Mouse (Mus musculus) layer of hippocampus, adult 11-12 months (tissue): Measurements from ENCODE around the gene Samd4.

Experiments used
- DNase-seq: peaks from one replicate; pipeline ENCODE4 v3.0.0; 2022; ENCODE audit warnings: low spot score

Gene Samd4

GRCm38 (mm10) chr14:46955574-46956043, 73.0 kb downstream of the Samd4 start:
- no peak for DNase-seq

- no peak for DNase-seq
These were observed 73.5 kb downstream of the Samd4 start for GRCm38 (mm10) chr14:46956121-46956520.

- no peak for DNase-seq
These were observed 76.6 kb downstream of the Samd4 start for GRCm38 (mm10) chr14:46959166-46959721.

- no peak for DNase-seq
These were observed 77.2 kb downstream of the Samd4 start for GRCm38 (mm10) chr14:46959831-46960230.

GRCm38 (mm10) chr14:46962832-46963231, 80.2 kb downstream of the Samd4 start:
- DNase-seq = no peak

DNA sequence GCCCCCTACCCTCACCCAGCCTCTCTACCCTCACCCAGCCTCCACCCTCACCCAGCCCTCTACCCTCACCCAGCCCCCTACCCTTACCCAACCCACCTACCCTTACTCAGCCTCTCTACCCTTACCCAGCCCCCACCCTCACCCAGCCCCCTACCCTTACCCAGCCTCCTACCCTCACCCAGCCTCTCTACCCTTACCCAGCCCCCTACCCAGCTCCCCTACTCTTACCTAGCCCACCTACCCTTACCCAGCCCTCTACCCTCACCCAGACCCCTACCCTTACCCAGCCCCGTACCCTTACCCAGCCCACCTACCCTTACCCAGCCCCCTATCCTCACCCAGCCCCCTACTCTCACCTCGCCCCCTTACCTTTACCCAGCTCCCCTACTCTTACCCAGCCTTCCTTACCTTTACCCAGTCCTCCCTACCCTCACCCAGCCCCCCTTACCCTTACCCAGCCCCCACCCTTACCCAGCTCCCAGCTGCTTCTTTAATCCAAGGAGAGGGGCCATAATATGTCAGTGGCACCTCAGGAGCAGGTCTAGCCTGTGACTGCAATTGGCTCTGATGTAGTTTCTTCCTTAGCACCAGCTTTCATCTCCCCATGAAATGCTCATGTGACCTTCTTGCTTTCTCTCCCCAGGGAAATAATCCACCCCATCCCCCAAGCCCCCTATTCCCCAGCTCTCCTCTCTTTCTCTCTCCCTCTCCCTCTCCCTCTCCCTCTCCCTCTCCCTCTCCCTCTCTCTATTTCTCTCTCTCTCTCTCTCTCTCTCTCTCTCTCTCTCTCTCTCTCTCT, 81.6 kb downstream of the Samd4 start:
- no peak for DNase-seq

- DNase-seq = no peak
These were observed 83.6 kb downstream of the Samd4 start for GRCm38 (mm10) chr14:46966206-46966605.

DNA sequence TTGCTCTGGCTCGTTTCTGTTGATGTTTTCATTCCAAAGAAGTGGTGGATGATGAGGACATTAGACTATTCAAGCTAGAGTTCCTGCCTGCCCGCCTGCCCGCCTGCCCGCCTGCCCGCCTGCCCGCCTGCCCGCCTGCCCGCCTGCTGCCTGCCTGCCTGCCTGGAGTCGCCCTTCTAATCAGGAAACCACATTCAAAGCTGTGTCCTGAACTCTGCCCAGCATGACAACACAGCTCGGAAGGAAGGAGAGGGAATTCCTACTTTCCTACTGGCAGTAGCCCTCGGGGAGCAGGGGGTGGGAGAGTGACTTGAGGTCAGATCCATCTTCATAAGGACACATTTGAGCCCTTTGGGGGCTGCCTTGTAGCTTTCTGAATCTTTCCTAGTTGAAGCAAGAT, 85.4 kb downstream of the Samd4 start:
- DNase-seq = no peak

- peak; percentile 35 for DNase-seq
These were observed 88.0 kb downstream of the Samd4 start for GRCm38 (mm10) chr14:46970673-46971072.

- no peak for DNase-seq
These were observed 89.1 kb downstream of the Samd4 start for GRCm38 (mm10) chr14:46971802-46972201.

- no peak for DNase-seq
These were observed 92.2 kb downstream of the Samd4 start for GRCm38 (mm10) chr14:46974874-46975273.

DNA sequence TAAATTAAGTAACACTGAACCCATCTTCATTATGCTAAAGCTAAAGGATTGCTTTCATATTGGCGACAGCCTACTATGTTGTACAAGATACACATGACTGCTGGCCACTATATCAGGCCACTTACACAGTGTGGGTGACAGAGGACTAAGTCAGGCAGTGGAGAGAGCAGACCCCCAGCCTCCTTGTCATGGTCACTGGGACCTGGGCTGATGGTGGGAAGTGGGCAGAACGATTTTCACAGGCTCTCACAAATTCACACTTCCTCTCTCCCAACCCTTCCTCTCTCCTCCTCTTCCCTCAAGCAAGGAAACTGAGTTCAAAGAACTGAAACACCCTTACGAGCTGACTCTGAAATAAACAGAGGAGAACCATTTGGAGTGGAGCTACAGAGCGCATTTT, 93.3 kb downstream of the Samd4 start:
- DNase-seq = no peak

- no peak for DNase-seq
These were observed 94.1 kb downstream of the Samd4 start for GRCm38 (mm10) chr14:46976712-46977111.

GRCm38 (mm10) chr14:46977660-46978059, 95.0 kb downstream of the Samd4 start:
- DNase-seq = peak; percentile 21

- DNase-seq = no peak
These were observed 96.5 kb downstream of the Samd4 start for GRCm38 (mm10) chr14:46979172-46979571.

DNA sequence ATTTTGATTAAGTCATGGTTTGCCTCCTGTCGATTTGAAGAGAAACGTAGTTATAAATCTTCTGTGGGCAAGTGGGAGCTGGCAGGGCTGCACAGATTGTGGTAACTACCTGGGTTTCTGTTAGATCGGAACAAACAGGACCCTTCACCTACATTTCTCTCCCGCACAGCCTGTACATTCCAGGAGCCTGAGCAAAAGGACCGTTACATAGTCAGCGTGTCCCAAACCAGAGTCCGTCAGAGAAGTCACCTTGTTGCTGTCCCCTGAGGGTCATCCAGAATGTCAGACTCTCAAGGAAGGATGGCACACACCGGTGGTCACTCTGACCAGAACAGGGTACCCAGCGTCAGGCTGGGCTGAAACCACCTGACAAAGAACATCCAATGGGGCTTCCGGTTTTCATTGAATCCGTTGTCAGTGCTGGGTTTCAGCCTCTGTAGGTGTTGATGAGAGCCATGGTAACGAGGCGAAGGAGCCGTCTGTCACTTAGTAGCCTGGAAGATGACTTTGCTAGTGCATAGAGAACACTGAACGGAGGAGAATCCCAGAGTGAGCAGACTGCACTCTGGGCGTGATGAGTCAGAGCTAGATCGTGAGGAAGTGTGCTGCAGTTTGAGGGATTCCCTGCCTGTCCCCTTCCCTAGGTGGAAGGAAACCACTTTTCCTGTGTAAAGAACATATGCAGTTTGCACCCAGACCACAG, 98.2 kb downstream of the Samd4 start:
- DNase-seq = peak; percentile 23

DNA sequence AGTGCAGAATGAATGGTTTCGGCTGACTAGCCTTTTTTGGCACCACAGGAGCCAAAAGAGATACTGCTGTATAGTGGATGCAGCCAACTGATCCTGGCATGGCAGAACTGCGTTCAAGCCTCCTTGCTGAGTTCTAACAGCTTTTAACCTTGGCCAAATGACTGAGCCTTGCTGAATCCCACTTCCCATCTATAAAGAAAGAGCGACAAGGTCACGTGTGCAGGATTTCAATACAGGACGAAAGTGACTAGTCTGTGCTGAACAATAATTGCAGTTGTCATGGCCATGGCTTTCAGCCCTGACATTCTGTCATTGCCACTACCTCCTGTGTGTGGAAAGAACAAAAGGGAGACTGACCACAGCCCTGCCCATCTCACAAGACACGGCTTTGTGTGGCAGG, 99.5 kb downstream of the Samd4 start:
- DNase-seq = no peak

- DNase-seq = no peak
These were observed 102.0 kb downstream of the Samd4 start for GRCm38 (mm10) chr14:46984542-46985125.

- DNase-seq = peak; percentile 28
These were observed 107.0 kb downstream of the Samd4 start for GRCm38 (mm10) chr14:46989694-46990093.

DNA sequence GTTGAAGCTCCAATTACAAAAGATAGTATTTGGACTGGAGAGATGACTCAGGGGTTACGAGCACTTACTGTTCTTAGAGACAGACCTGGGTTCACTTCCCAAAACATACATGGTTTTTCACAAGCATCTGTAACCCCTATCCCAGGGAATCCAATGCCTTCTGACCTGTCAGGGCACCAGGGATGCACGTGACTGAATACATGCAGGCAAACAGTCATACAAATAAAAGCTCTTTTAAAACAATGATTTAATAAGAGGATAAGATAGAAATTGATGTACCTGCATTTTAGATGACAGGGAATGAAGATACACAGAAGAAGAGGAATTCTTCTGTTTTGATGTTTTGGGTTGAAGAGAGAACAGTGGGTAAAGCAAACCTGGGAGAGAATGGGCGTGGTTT, 107.8 kb downstream of the Samd4 start:
- DNase-seq = no peak

DNA sequence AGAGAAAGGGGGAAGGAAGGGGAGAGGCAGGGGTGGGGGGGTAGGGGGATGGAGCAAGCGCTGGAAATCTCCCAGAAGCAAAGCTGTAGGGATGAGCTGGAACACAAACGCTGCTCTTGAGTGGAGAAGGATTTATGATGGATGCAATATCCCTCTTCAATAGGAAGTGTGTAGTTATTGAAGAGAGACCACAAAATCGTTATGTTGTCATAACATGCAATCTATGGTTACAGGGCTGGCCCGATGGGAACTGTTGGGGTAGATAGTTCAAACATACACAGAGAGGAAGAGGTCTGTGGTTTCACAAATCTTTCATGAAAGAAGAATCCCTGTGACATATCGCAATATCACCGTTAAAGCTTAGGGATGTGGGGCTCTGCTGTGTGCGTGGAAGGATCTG, 112.0 kb downstream of the Samd4 start:
- no peak for DNase-seq

DNA sequence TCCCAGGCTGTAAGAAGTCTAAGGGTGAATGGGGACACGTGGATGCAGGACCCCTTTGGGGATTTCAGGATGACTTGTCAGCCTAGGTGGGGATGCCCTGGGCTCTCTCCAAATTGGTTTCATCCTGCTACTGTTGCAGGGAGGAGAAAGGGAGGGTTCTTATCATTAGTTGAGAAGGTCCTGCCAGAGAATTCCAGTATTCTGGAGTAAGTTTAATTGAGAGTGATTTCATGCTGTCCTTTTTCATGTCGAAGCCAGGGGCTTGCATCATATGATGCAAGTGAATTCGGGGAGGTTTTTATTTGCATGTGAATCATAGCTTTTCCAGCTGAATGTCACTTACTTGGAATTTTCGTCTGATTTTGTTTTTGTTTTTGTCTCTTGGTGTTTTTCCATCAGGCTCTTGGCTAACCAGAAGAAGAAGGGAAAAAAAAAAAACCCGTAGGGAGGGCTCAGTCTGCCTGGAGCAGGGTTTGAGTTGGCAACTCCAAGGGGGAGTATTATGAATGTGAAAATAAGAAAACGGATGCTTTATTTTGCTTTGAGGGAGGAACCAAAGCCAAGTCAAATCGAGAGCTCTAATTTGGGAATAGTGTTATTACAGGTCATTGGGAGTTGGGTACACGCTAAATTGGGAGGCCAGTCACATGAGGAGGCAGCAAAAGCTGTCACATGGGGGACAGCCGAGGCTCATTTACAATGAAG, 116.8 kb downstream of the Samd4 start:
- no peak for DNase-seq
